Mouse (Mus musculus) right cerebral cortex, postnatal 10 days (tissue): ENCODE results near the gene Gtpbp3.

Source experiments
- DNase-seq, 2 experiments: peaks; one replicate each; pipeline ENCODE4 v3.0.0; 2021; ENCODE audit warnings: low spot score in 2 of 2

Gene Gtpbp3

DNA sequence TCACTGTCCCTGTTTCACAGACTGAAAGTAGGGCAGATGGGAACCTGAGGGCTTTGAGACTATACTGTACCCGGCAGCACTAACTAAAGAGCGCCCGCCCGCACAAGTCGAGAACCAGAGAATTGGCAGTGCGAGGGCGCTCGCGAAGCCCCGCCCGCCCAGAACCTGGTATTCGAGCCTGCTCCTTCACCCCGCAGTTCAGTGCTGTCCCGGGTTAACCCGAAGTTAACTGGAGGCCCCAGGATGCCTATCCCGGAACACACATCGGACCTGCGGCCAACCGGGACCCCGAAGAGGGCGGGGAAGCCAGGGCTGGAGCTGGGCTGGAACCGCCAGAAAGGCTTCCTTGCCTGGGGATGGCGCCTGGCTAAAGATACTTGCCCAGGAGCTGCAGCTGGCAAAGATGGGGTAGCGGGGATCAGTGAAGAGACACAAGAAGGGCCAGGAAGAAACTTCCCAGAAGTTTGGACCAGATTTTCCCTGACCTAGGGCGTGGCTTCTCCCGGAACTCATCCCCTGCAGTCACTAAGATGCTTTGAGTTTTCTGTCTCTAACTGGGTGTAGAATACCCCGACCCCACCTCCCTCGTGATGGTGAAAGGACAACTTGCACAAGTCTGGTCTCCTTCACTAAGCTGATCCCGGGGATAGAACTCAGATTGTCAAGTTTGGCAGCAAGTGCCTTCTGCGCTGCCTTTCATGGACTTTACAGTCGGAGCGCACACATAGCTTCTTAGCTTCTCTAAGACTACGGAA is at the start of gene Gtpbp3:
Gene Gtpbp3 (plus strand): TSS at position 413 of the 755 bp plus-strand sequence.
- DNase-seq, result peak; percentile 84 to 87

DNA sequence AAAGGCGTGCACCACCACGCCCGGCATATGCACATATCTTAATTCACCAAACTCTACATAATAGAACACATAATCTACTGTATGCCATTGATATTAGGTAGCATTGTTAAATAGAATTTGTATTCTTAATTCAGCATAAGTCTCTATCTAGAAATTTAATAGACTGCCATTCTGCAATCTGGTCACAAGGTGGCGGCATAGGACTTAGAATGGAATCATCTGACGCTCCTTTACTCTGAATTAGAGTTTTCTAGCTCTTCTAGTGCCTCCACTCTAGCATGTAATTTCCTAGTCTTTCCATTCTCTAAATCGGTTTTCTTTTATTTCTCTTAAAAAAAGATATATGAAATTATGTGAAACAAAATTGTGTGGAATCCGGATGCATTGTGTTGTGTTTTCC is 46.5 kb upstream of the Gtpbp3 start:
- DNase-seq, result peak in 1 of 2 experiments; percentile 66

DNA sequence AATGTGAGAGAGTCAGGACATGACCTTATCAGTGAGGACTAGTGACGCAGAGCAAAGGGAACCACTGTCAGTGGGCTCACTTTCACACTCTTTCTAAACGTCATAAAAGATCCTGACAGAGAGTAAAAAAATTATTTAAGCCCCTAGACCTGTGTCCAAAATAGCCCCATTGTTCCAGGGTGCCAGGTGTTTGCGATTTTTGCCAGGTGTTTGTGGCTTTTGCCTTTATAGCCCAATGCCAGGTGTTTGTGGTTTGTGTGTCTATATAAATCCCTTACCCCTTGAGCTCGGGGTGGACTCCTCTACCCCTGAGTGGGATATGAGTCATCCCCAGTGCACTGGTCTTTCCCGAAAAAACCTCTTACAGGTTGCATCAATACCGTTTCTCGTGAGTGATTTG is 42.8 kb upstream of the Gtpbp3 start:
- DNase-seq, result no peak

DNA sequence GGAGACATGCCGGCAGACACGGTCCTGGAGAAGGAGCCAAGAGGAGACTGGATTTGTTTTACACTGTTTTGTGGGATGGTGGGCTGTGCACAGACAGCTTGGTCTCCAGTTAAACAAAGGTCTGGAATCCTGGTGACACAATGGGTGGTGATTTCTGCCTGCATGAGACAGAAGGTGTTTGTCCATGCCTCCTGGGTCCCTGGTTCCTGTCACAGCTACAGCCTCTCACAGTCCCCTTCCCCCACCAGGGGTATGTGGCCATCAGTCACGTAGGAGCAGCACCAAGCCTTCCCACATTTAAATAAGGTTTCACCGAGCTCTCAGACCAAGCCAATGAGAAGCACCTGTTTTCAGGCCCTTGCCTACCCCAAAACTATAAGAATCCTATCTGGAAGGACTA is 36.6 kb upstream of the Gtpbp3 start:
- DNase-seq, result no peak

DNA sequence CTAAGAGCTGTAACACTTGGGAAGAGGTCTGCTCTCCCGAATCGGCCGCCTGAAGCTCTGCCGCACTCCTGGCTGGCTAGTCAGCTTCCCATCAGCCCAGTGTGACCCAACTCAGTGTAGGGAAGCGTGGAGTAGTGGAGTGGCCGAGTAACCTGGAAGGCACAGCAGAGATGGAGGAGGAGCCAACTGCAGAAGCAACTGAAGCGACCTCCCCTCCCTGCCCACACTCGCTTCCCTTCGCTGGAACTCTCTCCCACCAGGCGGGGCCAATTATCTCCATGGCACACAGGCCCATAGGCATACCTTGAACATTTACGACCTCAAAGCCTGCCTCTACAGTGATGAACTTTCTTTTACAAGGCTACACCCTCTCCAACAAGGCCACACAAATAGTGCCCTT is 36.1 kb upstream of the Gtpbp3 start:
- DNase-seq, result peak in 1 of 2 experiments; percentile 11

DNA sequence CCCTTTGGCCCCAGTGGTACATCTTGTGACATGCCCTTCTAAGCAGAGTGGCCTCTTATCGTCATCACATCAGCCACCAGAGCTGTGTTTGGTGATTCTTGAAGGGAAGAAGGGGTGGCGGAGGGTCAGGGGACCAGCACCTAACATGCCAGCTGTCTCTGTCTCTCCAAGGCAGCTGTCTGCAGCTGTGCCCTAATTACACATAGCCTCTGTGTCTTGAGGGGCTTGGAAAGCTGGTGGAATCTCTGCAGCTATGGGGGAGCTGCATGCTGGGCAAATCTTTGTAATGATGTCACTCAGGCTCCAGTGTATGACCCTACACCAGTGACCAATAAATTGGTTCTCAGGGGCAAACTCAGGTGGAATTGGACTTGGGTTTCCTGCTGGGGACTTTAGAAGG is 35.2 kb upstream of the Gtpbp3 start:
- DNase-seq, result peak in 1 of 2 experiments; percentile 10

DNA sequence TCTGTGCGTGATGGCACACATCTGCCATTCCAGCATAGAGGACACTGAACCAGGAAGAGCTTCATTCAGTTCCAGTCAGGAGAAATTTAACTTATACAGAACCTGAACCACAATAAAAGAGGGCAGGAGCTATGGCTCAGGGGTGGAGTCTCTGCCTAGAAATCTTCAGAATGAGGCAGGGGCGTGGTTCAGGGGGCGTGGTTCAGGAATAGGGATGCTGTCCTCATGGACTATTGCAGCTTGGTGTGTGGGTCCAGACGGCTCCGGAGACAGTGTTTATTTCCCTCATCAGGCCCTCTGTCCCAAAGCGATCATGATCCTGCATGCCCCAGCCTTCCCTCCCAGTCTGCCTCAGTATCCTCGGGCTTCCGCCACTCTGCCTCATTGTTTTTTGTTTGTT is 33.2 kb upstream of the Gtpbp3 start:
- peak; percentile 19 for DNase-seq

DNA sequence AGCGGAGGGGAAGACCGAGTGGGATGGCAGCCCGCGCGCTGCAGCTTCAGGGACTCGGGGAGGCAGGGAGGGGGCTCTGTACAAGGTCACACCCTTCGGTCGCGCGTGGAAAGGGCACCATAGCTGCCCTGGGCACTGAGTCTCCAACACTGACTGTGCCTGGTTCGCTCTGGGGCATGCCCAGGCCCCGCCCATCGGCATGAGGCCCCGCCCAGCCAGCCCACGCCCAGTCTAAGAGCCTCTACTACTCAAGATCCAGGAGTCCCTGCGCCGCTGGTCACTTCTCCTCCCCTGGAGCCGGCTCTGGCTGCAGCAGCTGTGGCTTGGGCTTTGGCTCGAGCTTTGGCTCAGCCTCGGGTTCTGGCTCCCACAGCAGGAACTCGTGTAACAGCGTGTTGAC is 31.0 kb upstream of the Gtpbp3 start:
- DNase-seq, result peak; percentile 23 to 33

DNA sequence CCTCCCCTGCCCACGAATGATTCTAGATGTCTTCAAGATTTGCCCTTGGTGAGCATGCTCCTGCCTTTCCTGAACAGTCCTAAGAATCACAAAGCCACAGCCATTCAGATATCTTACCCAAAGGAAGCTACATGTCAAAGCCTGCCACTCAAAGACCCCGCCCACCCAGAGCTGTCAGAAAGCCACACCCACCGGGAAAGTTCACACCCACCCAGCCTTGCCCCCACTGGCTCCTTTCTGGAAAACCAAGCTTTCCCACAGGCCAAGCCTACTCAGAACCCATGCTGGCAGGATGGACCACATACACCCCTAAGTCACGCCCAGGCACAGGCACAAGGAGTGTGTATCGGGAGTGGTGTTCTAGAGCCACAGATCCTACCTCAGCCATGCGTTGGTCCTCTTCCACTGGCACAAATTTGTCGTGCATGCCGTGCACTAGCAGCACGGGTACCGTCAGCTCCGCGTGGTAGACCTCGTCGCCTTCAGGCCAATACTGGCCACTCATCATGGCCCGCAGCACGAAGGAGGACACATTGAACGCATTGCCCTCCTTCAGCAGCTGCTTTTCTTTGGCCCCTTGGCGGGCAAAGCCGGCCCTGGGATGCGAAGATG is 30.1 kb upstream of the Gtpbp3 start:
- DNase-seq, result peak; percentile 25 to 38

DNA sequence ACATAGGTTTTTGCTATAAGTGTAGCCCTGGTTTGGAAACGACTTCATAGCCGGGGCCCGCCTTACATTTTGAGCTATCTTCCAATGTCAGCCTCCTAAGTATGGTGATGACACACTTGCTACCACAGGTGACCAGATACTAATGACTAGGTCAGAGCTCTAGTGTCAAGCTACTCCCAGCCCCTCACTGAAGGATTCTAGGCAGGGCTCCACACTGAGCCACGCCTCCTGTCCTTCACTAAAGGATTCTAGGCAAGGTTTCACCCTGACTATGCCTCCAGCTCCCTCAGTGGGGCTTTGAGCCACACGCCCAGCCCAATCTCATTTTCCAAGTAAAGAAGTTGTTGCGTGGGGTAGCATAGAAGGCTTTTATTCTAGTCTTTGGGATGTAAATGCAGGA is 27.2 kb upstream of the Gtpbp3 start:
- peak in 1 of 2 experiments; percentile 8 for DNase-seq

DNA sequence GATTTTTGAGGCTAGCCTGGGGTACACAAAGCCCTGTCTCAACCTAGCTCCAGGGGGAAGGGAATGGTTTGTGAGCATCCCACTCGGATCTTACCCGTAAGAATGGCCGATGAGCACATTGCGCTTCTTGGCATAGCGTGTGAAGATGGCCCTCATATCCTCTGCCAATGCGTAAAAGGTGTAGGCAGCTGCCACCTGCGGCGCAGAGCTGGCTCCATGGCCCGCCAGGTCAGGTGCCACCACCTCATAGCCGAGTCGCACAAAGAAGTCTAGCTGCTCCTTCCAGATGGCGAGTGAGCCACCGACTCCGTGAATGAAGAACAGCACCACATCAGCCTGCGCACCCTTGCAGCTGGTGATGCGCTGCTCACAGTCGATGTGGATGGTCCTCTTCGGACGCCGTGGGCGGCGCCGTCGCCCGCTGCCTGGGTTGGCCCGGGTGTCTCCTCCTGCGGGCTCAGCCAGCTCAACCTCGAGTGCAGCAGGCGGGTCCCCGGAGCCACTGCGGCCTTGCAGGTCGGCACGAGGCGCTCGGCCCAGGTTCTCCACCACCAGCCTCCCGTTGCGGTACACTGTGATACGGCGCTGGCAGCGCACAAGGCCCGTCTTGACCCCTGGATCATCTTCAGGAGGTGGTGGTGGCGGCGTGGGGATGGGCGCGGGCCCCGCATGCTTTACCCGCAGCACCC is 26.6 kb upstream of the Gtpbp3 start:
- DNase-seq, result peak in 1 of 2 experiments; percentile 60

DNA sequence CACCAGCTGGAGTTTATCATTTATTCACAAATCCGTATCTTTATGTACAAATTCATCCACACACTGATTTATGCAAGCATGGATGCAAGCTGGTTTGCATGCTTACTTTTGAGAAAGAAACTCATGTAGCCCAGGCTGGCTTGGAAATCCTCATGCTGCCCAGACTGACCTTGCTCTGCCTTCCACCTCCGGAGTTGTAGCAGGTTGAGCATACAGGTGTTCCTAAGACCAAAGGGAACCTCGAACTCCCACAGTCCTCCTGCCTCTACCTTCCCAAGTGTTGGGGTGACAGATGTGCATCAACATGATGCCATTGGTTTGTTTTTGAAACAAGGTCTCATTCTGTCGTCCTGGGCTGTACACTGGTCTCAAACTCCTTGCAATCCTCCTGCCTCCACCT is 25.7 kb upstream of the Gtpbp3 start:
- no peak for DNase-seq

DNA sequence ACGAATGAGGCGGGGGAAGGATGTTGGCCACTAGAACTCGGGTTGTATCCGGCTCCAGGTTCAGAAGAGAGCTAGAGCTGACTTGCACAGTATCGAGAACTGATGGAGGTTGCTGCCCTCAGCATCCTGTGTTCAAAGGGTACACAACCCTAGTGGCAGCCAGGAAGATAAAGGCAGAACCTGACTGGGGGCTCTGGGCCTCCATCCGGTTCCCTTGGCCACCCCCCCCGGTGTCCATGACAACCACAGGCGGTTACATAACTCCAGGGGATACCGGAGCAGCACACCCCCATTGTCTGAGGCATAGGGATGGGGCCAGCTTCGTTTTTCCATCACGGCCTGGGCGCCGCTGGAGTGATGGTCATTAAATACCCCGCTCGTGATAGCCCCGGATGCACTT is 25.1 kb upstream of the Gtpbp3 start:
- peak; percentile 67 to 78 for DNase-seq

DNA sequence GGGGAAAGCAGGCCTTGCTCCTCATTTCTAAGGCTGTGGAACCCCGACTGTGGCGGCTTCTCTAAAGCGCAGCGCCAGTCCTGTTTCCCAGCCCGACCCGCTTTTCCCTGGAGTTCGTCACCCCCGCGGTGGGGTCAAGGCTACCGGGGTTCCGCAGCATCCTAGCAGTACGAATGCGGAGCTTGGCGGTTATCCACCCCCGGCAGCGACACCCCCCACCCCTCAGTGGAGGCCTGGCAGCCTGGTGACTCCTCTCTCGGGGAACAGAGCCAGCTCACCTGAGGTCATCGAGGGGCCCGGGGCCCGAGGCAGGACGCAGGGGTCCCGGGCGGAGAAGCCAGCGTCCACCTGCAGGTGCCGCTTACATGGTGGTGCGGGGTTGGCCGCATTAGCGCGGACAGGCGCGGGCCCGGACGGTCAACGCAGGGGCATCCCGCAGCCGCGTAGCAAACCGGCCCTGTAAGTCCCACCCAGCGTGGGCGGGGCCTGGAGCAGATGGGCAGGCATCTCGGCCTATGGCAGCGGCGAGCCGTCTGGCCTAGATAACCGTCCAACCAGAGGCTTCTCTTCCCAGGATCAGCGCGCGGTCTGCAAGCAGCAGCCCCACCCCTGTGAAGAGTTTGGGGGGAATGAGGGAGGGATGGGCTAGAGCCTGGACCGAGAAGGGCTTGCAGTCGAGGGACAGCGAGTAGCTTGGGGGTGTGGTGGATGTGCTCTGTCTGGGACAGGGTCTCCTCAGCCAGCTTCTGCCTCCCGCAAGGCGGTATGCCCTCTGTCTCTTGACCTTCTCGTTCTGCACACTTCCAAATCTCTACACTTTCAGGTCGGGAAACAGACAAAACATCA is 24.5 kb upstream of the Gtpbp3 start, which contains the start of gene Abhd8:
Gene Abhd8 (minus strand): TSS at position 468 of the 846 bp plus-strand sequence.
- peak; percentile 99 for DNase-seq

DNA sequence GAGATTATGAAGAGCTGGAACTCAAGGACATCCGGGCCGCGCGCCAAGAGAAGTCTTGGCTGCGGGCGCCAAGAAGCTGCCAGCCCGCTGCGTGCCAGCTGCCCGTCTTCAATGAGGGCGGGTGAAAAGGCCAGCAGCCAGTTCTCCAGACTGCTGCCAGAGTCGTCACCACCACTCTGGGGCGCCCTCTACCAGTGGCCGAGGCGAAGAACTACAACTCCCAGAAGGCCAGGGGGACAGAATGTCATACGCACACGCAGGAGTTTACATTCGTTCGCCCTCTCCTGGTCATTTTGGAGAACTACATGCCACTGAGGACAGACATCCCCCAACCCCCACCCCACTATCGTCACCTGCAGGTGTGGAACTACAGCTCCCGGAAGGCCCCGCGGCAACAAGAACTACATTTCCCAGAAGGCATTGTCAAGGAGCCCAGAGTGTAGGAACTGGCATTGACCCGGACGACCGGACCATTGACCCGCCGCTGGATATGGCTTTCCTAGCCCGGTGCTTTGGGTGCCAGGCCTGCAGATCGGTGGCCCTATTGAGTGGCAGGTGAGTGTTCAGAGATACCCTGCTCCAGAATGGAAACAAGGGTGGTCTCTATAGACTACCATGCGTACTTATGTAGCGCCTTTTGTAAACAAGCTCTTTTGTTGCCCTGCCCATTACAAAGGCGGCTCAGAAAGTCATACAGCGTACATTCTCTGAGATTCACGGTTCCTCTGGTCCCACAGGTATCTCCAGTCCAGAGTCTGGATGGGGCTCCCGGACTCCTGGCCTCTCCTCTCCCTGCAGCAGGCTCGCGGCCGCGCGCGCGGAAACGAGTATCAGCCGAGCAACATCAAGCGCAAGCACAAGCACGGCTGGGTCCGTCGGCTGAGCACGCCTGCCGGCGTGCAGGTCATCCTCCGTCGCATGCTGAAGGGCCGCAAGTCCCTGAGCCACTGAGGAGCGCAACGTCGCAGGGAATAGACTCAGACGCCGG is 23.1 kb upstream of the Gtpbp3 start, which contains the start of gene Mrpl34:
Gene Mrpl34 (plus strand): TSS at position 447 of the 988 bp plus-strand sequence.
- DNase-seq, result peak; percentile 99

DNA sequence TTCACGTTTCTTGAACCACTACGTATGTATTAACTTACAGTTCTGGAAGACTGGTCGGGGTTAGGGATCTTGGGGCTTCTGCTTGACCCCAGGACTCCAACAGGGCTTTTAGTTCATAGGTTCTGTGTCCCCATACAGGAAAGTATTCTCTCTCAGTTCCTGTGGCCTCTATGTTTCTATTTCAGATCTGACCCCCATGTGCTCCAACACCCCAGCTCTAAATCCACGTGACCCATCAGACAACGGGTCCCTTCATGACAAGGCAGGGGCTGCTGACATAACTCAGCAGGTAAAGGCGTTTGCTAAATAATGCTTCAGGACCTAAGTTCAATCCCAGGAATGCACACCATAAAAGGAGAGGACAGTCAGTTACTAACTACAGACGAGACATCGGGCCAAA is 22.2 kb upstream of the Gtpbp3 start:
- DNase-seq, result peak in 1 of 2 experiments; percentile 27

DNA sequence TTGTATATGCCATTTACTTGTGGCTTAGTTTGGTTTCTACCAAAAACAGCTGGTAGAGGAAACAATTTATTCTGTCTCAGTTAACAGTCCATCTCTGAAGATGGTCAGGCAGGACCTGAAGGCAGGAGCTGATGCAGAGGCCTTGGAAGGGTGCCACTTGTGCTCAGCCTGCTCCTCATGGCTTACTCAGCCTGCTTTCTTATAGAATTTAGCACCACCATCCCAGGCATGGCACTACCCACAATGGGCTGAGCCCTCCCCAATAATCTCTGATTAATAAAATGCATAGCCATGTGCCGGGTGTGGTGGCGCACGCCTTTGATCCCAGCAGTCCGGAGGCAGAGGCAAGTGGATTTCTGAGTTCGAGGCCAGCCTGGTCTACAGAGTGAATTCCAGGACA is 21.7 kb upstream of the Gtpbp3 start:
- DNase-seq, result peak in 1 of 2 experiments; percentile 47

DNA sequence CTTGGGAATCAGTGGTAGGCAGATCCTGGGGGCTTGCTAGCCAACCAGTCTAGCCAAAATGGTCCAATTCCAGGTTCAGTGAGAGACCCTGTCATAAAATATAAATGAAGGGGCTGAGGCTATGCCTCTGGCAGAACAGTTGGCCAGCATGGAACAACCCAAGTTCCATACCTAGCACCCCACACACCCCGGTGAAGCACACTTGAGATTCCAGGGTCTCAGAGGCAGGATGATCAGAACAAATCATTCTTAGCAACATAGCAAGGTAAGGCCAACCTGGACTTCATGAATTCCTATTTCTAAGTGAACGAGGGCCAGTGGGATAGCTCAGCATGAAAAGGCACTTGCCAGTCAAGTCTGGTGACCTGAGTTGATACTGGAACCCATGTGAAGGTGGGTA is 20.7 kb upstream of the Gtpbp3 start:
- peak in 1 of 2 experiments; percentile 32 for DNase-seq

DNA sequence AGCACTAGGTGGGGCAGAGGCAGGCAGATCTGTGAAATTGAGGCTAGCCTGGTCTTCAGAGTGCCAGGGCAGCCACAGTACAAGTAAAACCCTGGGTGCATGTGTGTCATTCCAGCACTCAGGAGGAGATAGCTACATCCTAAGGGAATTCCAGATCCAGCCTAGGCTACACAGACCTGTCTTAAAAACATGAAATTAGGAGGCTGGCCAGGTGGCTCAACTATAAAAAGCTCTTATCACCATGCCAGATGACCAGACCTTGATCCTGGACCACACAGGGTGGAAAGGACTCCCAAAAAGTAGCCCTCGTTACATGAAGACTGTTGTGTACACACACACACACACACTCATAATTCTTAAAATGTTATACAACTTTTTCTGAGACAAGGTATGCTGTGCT is 19.9 kb upstream of the Gtpbp3 start:
- DNase-seq, result peak in 1 of 2 experiments; percentile 29

DNA sequence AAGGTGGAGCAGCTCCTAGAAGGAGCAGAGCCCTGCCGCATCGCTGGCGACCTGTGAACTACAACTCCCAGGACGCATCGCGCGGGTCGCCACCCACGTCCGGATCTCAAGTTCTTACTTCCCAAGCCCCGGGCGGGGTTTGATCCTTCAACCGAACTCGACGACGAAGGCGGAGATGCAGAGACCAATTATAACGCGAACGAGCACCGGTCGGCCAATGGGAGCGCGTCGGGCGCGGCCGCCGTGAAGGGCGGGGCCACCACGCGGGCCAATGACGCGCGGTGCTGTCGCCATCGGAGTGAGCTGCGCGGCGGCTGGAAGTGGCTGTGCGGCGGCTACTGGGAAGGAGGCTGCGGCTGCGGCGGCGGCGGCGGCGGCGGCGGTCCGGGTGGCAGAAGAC is 19.0 kb upstream of the Gtpbp3 start, which contains the start of gene Dda1:
Gene Dda1 (plus strand): TSS at position 284 of the 400 bp plus-strand sequence.
- DNase-seq, result peak; percentile 99 to 100
